Mouse (Mus musculus) limb, embryonic 10.5 days (tissue): ENCODE measurements around the gene 1700014D04Rik. TPM values are rescaled to one million over a fixed set of nuclear protein-coding genes. Genes with fewer than 3 reads are reported as not detected.

Experiments used
- DNase-seq: peaks from one replicate; pipeline ENCODE4 v3.0.0-alpha.2; 2017; ENCODE audit warnings: low spot score
- H3K27ac ChIP-seq: fragments of 300-500 bp; sonication (generic); 2 replicates; pipeline ENCODE4 v1.5.1; 2016; ENCODE audit warnings: mild to moderate bottlenecking
- H3K27me3 ChIP-seq: fragments of 300-500 bp; sonication (generic); 2 replicates; pipeline ENCODE4 v1.6.1; 2016; ENCODE audit warnings: low read depth, mild to moderate bottlenecking; ENCODE audit not compliant: poor library complexity, severe bottlenecking
- H3K36me3 ChIP-seq: fragments of 300-500 bp; sonication (generic); 2 replicates; pipeline ENCODE4 v1.6.1; 2016; ENCODE audit warnings: mild to moderate bottlenecking, moderate library complexity
- H3K4me1 ChIP-seq: fragments of 300-500 bp; sonication (generic); 2 replicates; pipeline ENCODE4 v1.6.1; 2016
- H3K4me3 ChIP-seq: fragments of 300-500 bp; sonication (generic); 2 replicates; pipeline ENCODE4 v1.5.1; 2016; ENCODE audit warnings: mild to moderate bottlenecking, moderate library complexity
- H3K9me3 ChIP-seq: fragments of 300-500 bp; sonication (generic); replicated peaks from 2 replicates; pipeline ENCODE4 v1.6.1; 2016; ENCODE audit warnings: mild to moderate bottlenecking
- WGBS: fragments of 180-500 bp; shearing (Covaris S2); methylation state at CpG from one replicate; pipeline ENCODE4 v1.1.7; 2016; 5-methylcytosine and 5-hydroxymethylcytosine counted together
- polyA plus RNA-seq: library from polyadenylated mRNA; unstranded; fragments of >200 nt; fragmentation: Nextera tagmentation; extraction: Ambion mirVana; gene quantifications from 2 replicates; pipeline ENCODE4 v1.2.1, GENCODE M21; 2016

Gene 1700014D04Rik
- polyA plus RNA-seq, 1 experiment from 2014 or later: 0.31 TPM

DNA sequence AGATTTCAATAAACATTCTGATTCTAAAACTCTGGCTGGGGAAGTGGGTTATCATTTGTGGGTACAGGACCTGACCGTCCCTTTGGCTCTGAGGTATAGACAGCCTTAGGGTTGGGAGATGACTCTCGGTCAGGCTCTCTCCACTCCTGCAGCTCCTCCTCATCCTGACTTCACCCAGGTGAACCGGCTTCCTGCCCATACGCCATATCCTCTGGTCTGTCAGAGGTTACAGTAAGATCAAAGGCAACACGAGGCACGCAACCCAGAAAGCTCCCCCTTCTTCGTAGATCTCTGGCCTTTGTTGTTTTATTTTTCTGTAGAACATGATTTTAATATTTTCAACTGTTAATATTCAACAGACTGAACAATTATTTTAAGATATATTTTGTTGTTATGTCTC lies 50.8 kb downstream of the 1700014D04Rik start:
- no peaks in the 10 kb centered on the region for H3K9me3 ChIP-seq
- no peaks in the 10 kb centered on the region for H3K27me3 ChIP-seq
- no peak overlapping the region for H3K27ac ChIP-seq
- DNase-seq: no peak
- WGBS: 85% methylated on average over 7 of the region's 7 CpGs
- H3K4me3 ChIP-seq: no peak overlapping the region
- H3K36me3 ChIP-seq: no peaks in the 10 kb centered on the region
- H3K4me1 ChIP-seq: no peaks in the 10 kb centered on the region

DNA sequence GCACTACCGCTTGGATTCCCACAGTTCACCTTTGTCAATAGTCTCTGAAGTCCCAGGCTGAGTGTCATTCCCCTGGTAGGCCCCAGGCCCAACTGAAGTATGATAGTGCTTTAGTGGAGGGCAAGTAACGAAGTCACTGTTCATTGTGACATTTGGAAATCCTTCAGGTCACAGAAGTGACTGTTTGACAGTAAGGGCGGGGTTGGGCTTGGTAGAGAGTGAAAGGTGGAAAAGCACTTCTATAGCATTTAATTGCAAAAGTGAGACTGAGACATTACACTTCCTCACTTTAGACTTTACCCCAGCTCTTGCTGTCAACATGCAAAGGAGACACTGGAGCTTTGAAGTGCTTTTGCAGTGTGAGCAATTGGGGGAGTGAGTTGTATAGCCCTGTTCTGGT lies 52.5 kb downstream of the 1700014D04Rik start, which contains the start of gene 4921517D22Rik:
4921517D22Rik (minus strand) TSS at position 101 of the 400 bp plus-strand sequence.
- H3K4me1 ChIP-seq: no peaks in the 10 kb centered on the region
- no peak within 1 kb of the TSS for H3K27ac ChIP-seq
- 87% methylated on average over 3 of the region's 3 CpGs for WGBS
- no peaks in the 10 kb centered on the region for H3K36me3 ChIP-seq
- no peak for DNase-seq
- H3K4me3 ChIP-seq: no peak within 1 kb of the TSS
- no peaks in the 10 kb centered on the region for H3K9me3 ChIP-seq
- H3K27me3 ChIP-seq: no peaks in the 10 kb centered on the region

DNA sequence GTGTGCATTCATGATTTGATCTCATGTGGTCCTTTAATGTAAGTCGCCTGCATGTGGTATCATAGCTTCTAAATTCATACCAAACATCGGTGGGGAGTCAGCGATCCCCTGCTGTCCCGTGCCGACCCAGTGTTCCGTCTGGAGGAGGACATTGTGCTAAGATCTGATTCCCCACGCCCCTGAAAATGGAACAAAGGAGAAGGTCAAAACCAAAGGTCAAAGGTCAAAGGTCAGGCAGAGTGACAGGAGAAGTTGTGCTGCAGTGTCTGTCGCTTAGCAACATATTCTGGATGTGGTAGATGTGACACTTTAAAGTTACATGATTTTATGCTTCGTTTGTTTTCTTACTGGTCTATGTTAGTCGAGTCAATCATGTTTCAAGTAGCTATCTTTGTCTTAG lies 55.1 kb downstream of the 1700014D04Rik start:
- H3K27ac ChIP-seq: no peak overlapping the region
- H3K27me3 ChIP-seq: no peaks in the 10 kb centered on the region
- DNase-seq: no peak
- no peaks in the 10 kb centered on the region for H3K4me1 ChIP-seq
- WGBS: 78% methylated on average over 10 of the region's 10 CpGs
- no peak overlapping the region for H3K4me3 ChIP-seq
- no peaks in the 10 kb centered on the region for H3K36me3 ChIP-seq
- no peaks in the 10 kb centered on the region for H3K9me3 ChIP-seq

Other genes with a start within 250 kb of the 1700014D04Rik start
- gene Agtpbp1, start 161.5 kb downstream of the 1700014D04Rik start, polyA plus RNA-seq: 10.0 and 11.6 TPM in 2 replicates
- gene Naa35, start 161.5 kb downstream of the 1700014D04Rik start, polyA plus RNA-seq: 99.5 and 116 TPM in 2 replicates
- 78.4 and 80.2 TPM in 2 replicates for gene Golm1, start 70.9 kb downstream of the 1700014D04Rik start, polyA plus RNA-seq
- gene 4921517D22Rik, start 52.6 kb downstream of the 1700014D04Rik start, polyA plus RNA-seq: not detected in 2 replicates
- 0.05 TPM in 1 of 2 replicates, not detected in the other for gene Spata31d1a, start 36.4 kb downstream of the 1700014D04Rik start, polyA plus RNA-seq
- not detected in 2 replicates for gene Spata31d1b, start 34.5 kb downstream of the 1700014D04Rik start, polyA plus RNA-seq
- gene Spata31d1d, start 15.0 kb downstream of the 1700014D04Rik start, polyA plus RNA-seq: not detected in 2 replicates
- gene Isca1, start 23.1 kb upstream of the 1700014D04Rik start, polyA plus RNA-seq: 90.5 and 95.7 TPM in 2 replicates
- gene Gm49354, start 35.5 kb upstream of the 1700014D04Rik start, polyA plus RNA-seq: not detected in 2 replicates
- 34.6 and 47.5 TPM in 2 replicates for gene Tut7, start 76.4 kb upstream of the 1700014D04Rik start, polyA plus RNA-seq